Mouse (Mus musculus): Measurements from ENCODE around the gene Prelid1. TPM values are rescaled to one million over a fixed set of nuclear protein-coding genes. Genes with fewer than 3 reads are reported as not detected.

Gene Prelid1
- total and polyA plus RNA-seq, 3 experiments: 325 to 826 (median 733) TPM

GRCm38 (mm10) chr13:55371740-55372139 is 51.4 kb downstream of the Prelid1 start:
- peaks cover 49% of the 10 kb centered on the region for H3K4me1 ChIP-seq (ENCODE audit: insufficient read depth, low read depth, low read length)
- H3K36me3 ChIP-seq (replicated peaks): peaks cover 14% of the 10 kb centered on the region
- no peak for DNase-seq (ENCODE audit: low spot score)
- H3K4me3 ChIP-seq (ENCODE audit: low read depth, low read length): no peak overlapping the region
- TF ChIP-seq GATA1 (IDR thresholded peaks at IDR 0.05; ENCODE audit: borderline replicate concordance, low read length) (no peak), CTCF (IDR thresholded peaks at IDR 0.05; ENCODE audit: low read depth, low read length) (no peak), POLR2AphosphoS5 (IDR thresholded peaks at IDR 0.05; ENCODE audit: insufficient replicate concordance, low read depth, low read length) (no peak), GATA2 (IDR thresholded peaks at IDR 0.05; ENCODE audit: borderline replicate concordance, low read depth, low read length) (no peak), TAL1 (conservative IDR thresholded peaks at IDR 0.05; ENCODE audit: low read depth, low read length) (no peak)
- no peak for ATAC-seq (ENCODE audit: extremely low read depth, insufficient number of reproducible peaks, low FRiP score, poor library complexity, severe bottlenecking)
- H3K27me3 ChIP-seq (ENCODE audit: insufficient read depth, low read length): peaks cover 46% of the 10 kb centered on the region
- H3K9me3 ChIP-seq (replicated peaks): no peaks in the 10 kb centered on the region

GRCm38 (mm10) chr13:55374206-55374924 is 54.1 kb downstream of the Prelid1 start:
- TF ChIP-seq POLR2AphosphoS5 (IDR thresholded peaks at IDR 0.05; ENCODE audit: insufficient replicate concordance, low read depth, low read length): no peak
- no peak for TF ChIP-seq GATA1 (IDR thresholded peaks at IDR 0.05; ENCODE audit: borderline replicate concordance, low read length)
- no peak for TF ChIP-seq TAL1 (conservative IDR thresholded peaks at IDR 0.05; ENCODE audit: low read depth, low read length)
- no peak for TF ChIP-seq GATA2 (IDR thresholded peaks at IDR 0.05; ENCODE audit: borderline replicate concordance, low read depth, low read length)
- TF ChIP-seq CTCF (IDR thresholded peaks at IDR 0.05; ENCODE audit: low read depth, low read length): no peak
- peaks cover 34% of the 10 kb centered on the region for H3K4me1 ChIP-seq (ENCODE audit: insufficient read depth, low read depth, low read length)
- H3K4me3 ChIP-seq (ENCODE audit: low read depth, low read length): no peak overlapping the region
- ATAC-seq (ENCODE audit: extremely low read depth, insufficient number of reproducible peaks, low FRiP score, poor library complexity, severe bottlenecking) (no peak), DNase-seq (ENCODE audit: low spot score) (no peak)
- H3K36me3 ChIP-seq (replicated peaks): peaks cover 30% of the 10 kb centered on the region
- peaks cover 64% of the 10 kb centered on the region for H3K27me3 ChIP-seq (ENCODE audit: insufficient read depth, low read length)
- no peaks in the 10 kb centered on the region for H3K9me3 ChIP-seq (replicated peaks)

Other genes with a start within 250 kb of the Prelid1 start
- 52.4 and 54.8 TPM in 2 replicates for gene Uimc1, start 220.2 kb upstream of the Prelid1 start, total RNA-seq (2014; fragmentation: Nextera tagmentation)
- gene Uimc1, start 220.2 kb upstream of the Prelid1 start, total RNA-seq (2017): 49.3 and 55.0 TPM in 2 replicates
- 6.6 and 7.8 TPM in 2 replicates for gene Uimc1, start 220.2 kb upstream of the Prelid1 start, polyA plus RNA-seq (2012)
- gene Zfp346, start 215.2 kb upstream of the Prelid1 start, total RNA-seq (2014; fragmentation: Nextera tagmentation): 38.0 and 41.8 TPM in 2 replicates
- 15.0 and 15.7 TPM in 2 replicates for gene Zfp346, start 215.2 kb upstream of the Prelid1 start, total RNA-seq (2017)
- 11.3 and 13.8 TPM in 2 replicates for gene Zfp346, start 215.2 kb upstream of the Prelid1 start, polyA plus RNA-seq (2012)
- not detected in 2 replicates for gene Gm17617, start 187.0 kb upstream of the Prelid1 start, total RNA-seq (2014; fragmentation: Nextera tagmentation)
- not detected in 2 replicates for gene Gm17617, start 187.0 kb upstream of the Prelid1 start, total RNA-seq (2017)
- gene Gm17617, start 187.0 kb upstream of the Prelid1 start, polyA plus RNA-seq (2012): not detected in 2 replicates
- not detected in 2 replicates for gene Fgfr4, start 167.9 kb upstream of the Prelid1 start, total RNA-seq (2014; fragmentation: Nextera tagmentation)
- gene Fgfr4, start 167.9 kb upstream of the Prelid1 start, total RNA-seq (2017): 0.05 TPM in 1 of 2 replicates, not detected in the other
- gene Fgfr4, start 167.9 kb upstream of the Prelid1 start, polyA plus RNA-seq (2012): not detected in 2 replicates
- 99.3 and 111 TPM in 2 replicates for gene Nsd1, start 110.7 kb upstream of the Prelid1 start, total RNA-seq (2014; fragmentation: Nextera tagmentation)
- gene Nsd1, start 110.7 kb upstream of the Prelid1 start, total RNA-seq (2017): 52.9 and 64.1 TPM in 2 replicates
- 11.6 and 14.8 TPM in 2 replicates for gene Nsd1, start 110.7 kb upstream of the Prelid1 start, polyA plus RNA-seq (2012)
- 35.2 and 67.7 TPM in 2 replicates for gene Rab24, start 1.4 kb downstream of the Prelid1 start, total RNA-seq (2014; fragmentation: Nextera tagmentation)
- 70.2 and 104 TPM in 2 replicates for gene Rab24, start 1.4 kb downstream of the Prelid1 start, total RNA-seq (2017)
- gene Rab24, start 1.4 kb downstream of the Prelid1 start, polyA plus RNA-seq (2012): 136 and 138 TPM in 2 replicates
- gene Mxd3, start 9.3 kb downstream of the Prelid1 start, total RNA-seq (2014; fragmentation: Nextera tagmentation): 0.87 and 33.8 TPM in 2 replicates
- 8.3 and 10.8 TPM in 2 replicates for gene Mxd3, start 9.3 kb downstream of the Prelid1 start, total RNA-seq (2017)
- 3.8 and 4.7 TPM in 2 replicates for gene Mxd3, start 9.3 kb downstream of the Prelid1 start, polyA plus RNA-seq (2012)
- 68.4 and 77.7 TPM in 2 replicates for gene Lman2, start 42.3 kb downstream of the Prelid1 start, total RNA-seq (2014; fragmentation: Nextera tagmentation)
- gene Lman2, start 42.3 kb downstream of the Prelid1 start, total RNA-seq (2017): 76.9 and 91.1 TPM in 2 replicates
- 41.1 and 124 TPM in 2 replicates for gene Lman2, start 42.3 kb downstream of the Prelid1 start, polyA plus RNA-seq (2012)
- 2.2 and 6.4 TPM in 2 replicates for gene Rgs14, start 49.2 kb downstream of the Prelid1 start, total RNA-seq (2014; fragmentation: Nextera tagmentation)
- 10.0 and 10.1 TPM in 2 replicates for gene Rgs14, start 49.2 kb downstream of the Prelid1 start, total RNA-seq (2017)
- 6.0 and 6.6 TPM in 2 replicates for gene Rgs14, start 49.2 kb downstream of the Prelid1 start, polyA plus RNA-seq (2012)
- gene Slc34a1, start 77.7 kb downstream of the Prelid1 start, total RNA-seq (2014; fragmentation: Nextera tagmentation): not detected in 2 replicates
- gene Slc34a1, start 77.7 kb downstream of the Prelid1 start, total RNA-seq (2017): 0.06 and 0.93 TPM in 2 replicates
- gene Slc34a1, start 77.7 kb downstream of the Prelid1 start, polyA plus RNA-seq (2012): not detected in 2 replicates
- gene Pfn3, start 94.7 kb downstream of the Prelid1 start, total RNA-seq (2014; fragmentation: Nextera tagmentation): not detected in 2 replicates
- not detected in 2 replicates for gene Pfn3, start 94.7 kb downstream of the Prelid1 start, total RNA-seq (2017)
- gene Pfn3, start 94.7 kb downstream of the Prelid1 start, polyA plus RNA-seq (2012): not detected in 2 replicates
- not detected in 2 replicates for gene F12, start 106.3 kb downstream of the Prelid1 start, total RNA-seq (2014; fragmentation: Nextera tagmentation)
- 0.05 TPM in 1 of 2 replicates, not detected in the other for gene F12, start 106.3 kb downstream of the Prelid1 start, total RNA-seq (2017)
- gene F12, start 106.3 kb downstream of the Prelid1 start, polyA plus RNA-seq (2012): not detected in 2 replicates
- 23.0 and 27.5 TPM in 2 replicates for gene Grk6, start 124.6 kb downstream of the Prelid1 start, total RNA-seq (2014; fragmentation: Nextera tagmentation)
- 48.9 and 53.9 TPM in 2 replicates for gene Grk6, start 124.6 kb downstream of the Prelid1 start, total RNA-seq (2017)
- gene Grk6, start 124.6 kb downstream of the Prelid1 start, polyA plus RNA-seq (2012): 42.6 and 46.0 TPM in 2 replicates
- 0.53 TPM in 1 of 2 replicates, not detected in the other for gene Prr7, start 143.8 kb downstream of the Prelid1 start, total RNA-seq (2014; fragmentation: Nextera tagmentation)
- 0.44 and 1.6 TPM in 2 replicates for gene Prr7, start 143.8 kb downstream of the Prelid1 start, total RNA-seq (2017)
- 1.6 and 2.7 TPM in 2 replicates for gene Prr7, start 143.8 kb downstream of the Prelid1 start, polyA plus RNA-seq (2012)
- not detected in 2 replicates for gene Dbn1, start 167.6 kb downstream of the Prelid1 start, total RNA-seq (2014; fragmentation: Nextera tagmentation)
- gene Dbn1, start 167.6 kb downstream of the Prelid1 start, total RNA-seq (2017): 0.23 and 0.33 TPM in 2 replicates
- 0.25 and 0.30 TPM in 2 replicates for gene Dbn1, start 167.6 kb downstream of the Prelid1 start, polyA plus RNA-seq (2012)
- gene Pdlim7, start 193.2 kb downstream of the Prelid1 start, total RNA-seq (2014; fragmentation: Nextera tagmentation): 19.9 and 20.0 TPM in 2 replicates
- gene Pdlim7, start 193.2 kb downstream of the Prelid1 start, total RNA-seq (2017): 8.5 and 13.5 TPM in 2 replicates
- 52.5 and 61.7 TPM in 2 replicates for gene Pdlim7, start 193.2 kb downstream of the Prelid1 start, polyA plus RNA-seq (2012)
- gene Dok3, start 208.8 kb downstream of the Prelid1 start, total RNA-seq (2014; fragmentation: Nextera tagmentation): 1.6 and 1.7 TPM in 2 replicates
- 8.4 and 8.8 TPM in 2 replicates for gene Dok3, start 208.8 kb downstream of the Prelid1 start, total RNA-seq (2017)
- gene Dok3, start 208.8 kb downstream of the Prelid1 start, polyA plus RNA-seq (2012): 11.6 and 14.4 TPM in 2 replicates
- 51.5 and 60.8 TPM in 2 replicates for gene Ddx41, start 216.2 kb downstream of the Prelid1 start, total RNA-seq (2014; fragmentation: Nextera tagmentation)
- 59.1 and 67.7 TPM in 2 replicates for gene Ddx41, start 216.2 kb downstream of the Prelid1 start, total RNA-seq (2017)
- 101 and 104 TPM in 2 replicates for gene Ddx41, start 216.2 kb downstream of the Prelid1 start, polyA plus RNA-seq (2012)